Mouse (Mus musculus) embryonic fibroblast, embryonic 13.5 days (primary cell): Measurements from ENCODE around the gene Kcne2.

Experiments
- CTCF ChIP-seq: IDR thresholded peaks from 2 replicates; pipeline ENCODE4 v1.5.1; 2011; ENCODE audit warnings: mild to moderate bottlenecking, control low read depth, low read length, moderate library complexity, borderline replicate concordance; ENCODE audit not compliant: insufficient read depth
- POLR2A ChIP-seq: IDR thresholded peaks from 2 replicates; pipeline ENCODE4 v1.6.1; 2011; ENCODE audit warnings: low read depth, mild to moderate bottlenecking, control low read depth, low read length, moderate library complexity

- TF ChIP-seq CTCF (0 out of 2 replicates have a peak, but pooled peaks have one; percentile 26), POLR2A (no peak)
These were observed 5.6 kb upstream of the Kcne2 start for GRCm38 (mm10) chr16:92286609-92287008.
